Mouse (Mus musculus) heart, adult 2 months (tissue): Measurements from ENCODE around the gene Slc35b2.
A peak's percentile ranks its signal among the peaks of the same experiment; 100 is the strongest.

Experiments
- CTCF ChIP-seq: fragments of 200-600 bp; IDR thresholded peaks from 2 replicates; pipeline ENCODE4 v1.8.1; 2022; ENCODE audit warnings: antibody characterized with exemption, mild to moderate bottlenecking, moderate library complexity
- POLR2A ChIP-seq: fragments of 200-500 bp; IDR thresholded peaks from 2 replicates; pipeline ENCODE4 v1.6.1; 2011; ENCODE audit warnings: mild to moderate bottlenecking, low read depth, low read length, control low read depth; ENCODE audit not compliant: insufficient read depth

- TF ChIP-seq CTCF (peak; percentile 19; the same call in 1 of the 2 replicates), POLR2A (no peak)
Measured at GRCm38 (mm10) chr17:45599446-45600242, 36.0 kb downstream of the Slc35b2 start, which contains the start of gene Slc29a1.
